Mouse (Mus musculus): ENCODE results near the gene Pik3ap1. TPM values are rescaled to one million over a fixed set of nuclear protein-coding genes. Genes with fewer than 3 reads are reported as not detected.

The Pik3ap1 gene
- polyA plus RNA-seq, 2 experiments = 1.8 to 3.1 TPM

- H3K9ac ChIP-seq (ENCODE audit: low read depth, low read length, severe bottlenecking) = peak overlapping the region; percentile 99
- TF ChIP-seq POLR2A (IDR thresholded peaks at IDR 0.05; ENCODE audit: borderline replicate concordance, extremely low read depth, insufficient read depth, insufficient read length) = no peak
- peak overlapping the region; percentile 91 for H3K4me3 ChIP-seq (replicated peaks; ENCODE audit: low read length)
- H3K27ac ChIP-seq (replicated peaks; ENCODE audit: low read depth, low read length) = peak overlapping the region; percentile 99
- peak; percentile 38 for DNase-seq (ENCODE audit: low spot score)
- no peaks in the 10 kb centered on the region for H3K27me3 ChIP-seq (ENCODE audit: control insufficient read depth, insufficient read depth, low read length)
- 0 out of 2 replicates have a peak, but pooled peaks cover 7% of the 10 kb centered on the region for H3K36me3 ChIP-seq (ENCODE audit: control insufficient read depth, insufficient read depth, low read length)
- H3K4me2 ChIP-seq (replicated peaks; ENCODE audit: low read depth, low read length, severe bottlenecking) = peak overlapping the region; percentile 68
- peak; percentile 80 for ATAC-seq (ENCODE audit: low FRiP score, low read depth)
- H3K9me3 ChIP-seq (ENCODE audit: control insufficient read depth, low read length) = no peaks in the 10 kb centered on the region
- WGBS = 4% methylated on average over 51 of the region's 51 CpGs
- H3K4me1 ChIP-seq (ENCODE audit: control insufficient read depth, insufficient read depth, low read length) = peaks cover 16% of the 10 kb centered on the region; the same call in 1 of the 2 replicates
These were observed 121.9 kb downstream of the Pik3ap1 start for GRCm38 (mm10) chr19:41262712-41263629.

GRCm38 (mm10) chr19:41260736-41261135 is 124.2 kb downstream of the Pik3ap1 start:
- TF ChIP-seq POLR2A (IDR thresholded peaks at IDR 0.05; ENCODE audit: borderline replicate concordance, extremely low read depth, insufficient read depth, insufficient read length) = no peak
- ATAC-seq (ENCODE audit: low FRiP score, low read depth) (no peak), DNase-seq (ENCODE audit: low spot score) (no peak)
- 84% methylated on average over 3 of the region's 3 CpGs for WGBS
- H3K4me1 ChIP-seq (ENCODE audit: control insufficient read depth, insufficient read depth, low read length) = peaks cover 16% of the 10 kb centered on the region; the same call in 1 of the 2 replicates
- H3K9ac ChIP-seq (ENCODE audit: low read depth, low read length, severe bottlenecking) = no peak overlapping the region
- H3K4me2 ChIP-seq (replicated peaks; ENCODE audit: low read depth, low read length, severe bottlenecking) = no peak overlapping the region
- H3K36me3 ChIP-seq (ENCODE audit: control insufficient read depth, insufficient read depth, low read length) = 0 out of 2 replicates have a peak, but pooled peaks cover 7% of the 10 kb centered on the region
- no peak overlapping the region for H3K27ac ChIP-seq (replicated peaks; ENCODE audit: low read depth, low read length)
- H3K9me3 ChIP-seq (ENCODE audit: control insufficient read depth, low read length) = no peaks in the 10 kb centered on the region
- no peaks in the 10 kb centered on the region for H3K27me3 ChIP-seq (ENCODE audit: control insufficient read depth, insufficient read depth, low read length)
- H3K4me3 ChIP-seq (replicated peaks; ENCODE audit: low read length) = no peak overlapping the region

GRCm38 (mm10) chr19:41259256-41259655 is 125.6 kb downstream of the Pik3ap1 start:
- WGBS = 60% methylated on average over 6 of the region's 6 CpGs
- Histone ChIP-seq H3K27me3 (ENCODE audit: control insufficient read depth, insufficient read depth, low read length) (no peaks in the 10 kb centered on the region), H3K9me3 (ENCODE audit: control insufficient read depth, low read length) (no peaks in the 10 kb centered on the region), H3K9ac (ENCODE audit: low read depth, low read length, severe bottlenecking) (no peak overlapping the region), H3K4me3 (replicated peaks; ENCODE audit: low read length) (no peak overlapping the region), H3K4me1 (ENCODE audit: control insufficient read depth, insufficient read depth, low read length) (peaks cover 11% of the 10 kb centered on the region; the same call in 1 of the 2 replicates), H3K4me2 (replicated peaks; ENCODE audit: low read depth, low read length, severe bottlenecking) (no peak overlapping the region), H3K27ac (replicated peaks; ENCODE audit: low read depth, low read length) (no peak overlapping the region), H3K36me3 (ENCODE audit: control insufficient read depth, insufficient read depth, low read length) (peaks cover 13% of the 10 kb centered on the region; the same call in 1 of the 2 replicates)
- no peak for TF ChIP-seq POLR2A (IDR thresholded peaks at IDR 0.05; ENCODE audit: borderline replicate concordance, extremely low read depth, insufficient read depth, insufficient read length)
- DNase-seq (ENCODE audit: low spot score) = no peak
- ATAC-seq (ENCODE audit: low FRiP score, low read depth) = no peak

GRCm38 (mm10) chr19:41258707-41259106 is 126.2 kb downstream of the Pik3ap1 start:
- 41% methylated on average over 2 of the region's 2 CpGs for WGBS
- no peak for ATAC-seq (ENCODE audit: low FRiP score, low read depth)
- no peak for TF ChIP-seq POLR2A (IDR thresholded peaks at IDR 0.05; ENCODE audit: borderline replicate concordance, extremely low read depth, insufficient read depth, insufficient read length)
- no peak for DNase-seq (ENCODE audit: low spot score)
- H3K36me3 ChIP-seq (ENCODE audit: control insufficient read depth, insufficient read depth, low read length) = peaks cover 15% of the 10 kb centered on the region; the same call in 1 of the 2 replicates
- H3K4me3 ChIP-seq (replicated peaks; ENCODE audit: low read length) = no peak overlapping the region
- no peaks in the 10 kb centered on the region for H3K27me3 ChIP-seq (ENCODE audit: control insufficient read depth, insufficient read depth, low read length)
- H3K9me3 ChIP-seq (ENCODE audit: control insufficient read depth, low read length) = no peaks in the 10 kb centered on the region
- no peak overlapping the region for H3K9ac ChIP-seq (ENCODE audit: low read depth, low read length, severe bottlenecking)
- no peak overlapping the region for H3K27ac ChIP-seq (replicated peaks; ENCODE audit: low read depth, low read length)
- H3K4me2 ChIP-seq (replicated peaks; ENCODE audit: low read depth, low read length, severe bottlenecking) = no peak overlapping the region
- peaks cover 11% of the 10 kb centered on the region; the same call in 1 of the 2 replicates for H3K4me1 ChIP-seq (ENCODE audit: control insufficient read depth, insufficient read depth, low read length)

- H3K4me3 ChIP-seq (replicated peaks; ENCODE audit: low read length) = no peak overlapping the region
- WGBS = 81% methylated on average over 5 of the region's 5 CpGs
- no peaks in the 10 kb centered on the region for H3K9me3 ChIP-seq (ENCODE audit: control insufficient read depth, low read length)
- no peaks in the 10 kb centered on the region for H3K4me1 ChIP-seq (ENCODE audit: control insufficient read depth, insufficient read depth, low read length)
- H3K27me3 ChIP-seq (ENCODE audit: control insufficient read depth, insufficient read depth, low read length) = no peaks in the 10 kb centered on the region
- H3K27ac ChIP-seq (replicated peaks; ENCODE audit: low read depth, low read length) = no peak overlapping the region
- no peak for TF ChIP-seq POLR2A (IDR thresholded peaks at IDR 0.05; ENCODE audit: borderline replicate concordance, extremely low read depth, insufficient read depth, insufficient read length)
- no peak overlapping the region for H3K9ac ChIP-seq (ENCODE audit: low read depth, low read length, severe bottlenecking)
- ATAC-seq (ENCODE audit: low FRiP score, low read depth) (no peak), DNase-seq (ENCODE audit: low spot score) (no peak)
- peaks cover 14% of the 10 kb centered on the region for H3K36me3 ChIP-seq (ENCODE audit: control insufficient read depth, insufficient read depth, low read length)
- H3K4me2 ChIP-seq (replicated peaks; ENCODE audit: low read depth, low read length, severe bottlenecking) = no peak overlapping the region
These were observed 130.3 kb downstream of the Pik3ap1 start for GRCm38 (mm10) chr19:41254584-41254983.
